Mouse (Mus musculus) mouse trophoblast stem cell (cell line): ENCODE data around the gene Tbc1d9b.

Experiments
- in situ Hi-C, 2 experiments: fragments of 300-500 bp; cut with MseI, MboI; formaldehyde crosslinking; loops; 2 replicates in 1 of 2; 3 replicates in 1 of 2; pipeline ENCODE4 v1.15.1; 2025

The Tbc1d9b gene

GRCm38 (mm10) chr11:50207344-50207743 is 76.1 kb downstream of the Tbc1d9b start:
- in situ Hi-C loops, result no loop called here

- in situ Hi-C loops, result no loop called here
Measured at GRCm38 (mm10) chr11:50208039-50208438, 76.8 kb downstream of the Tbc1d9b start.

GRCm38 (mm10) chr11:50210101-50210504 is 78.9 kb downstream of the Tbc1d9b start:
- in situ Hi-C loops, result no loop called here

GRCm38 (mm10) chr11:50210505-50211151 is 79.4 kb downstream of the Tbc1d9b start, which contains the start of the genes Sqstm1 and Mgat4b:
TSS of gene Sqstm1 (minus strand) at chr11:50210827.
TSS of gene Mgat4b (plus strand) at chr11:50210890.
- in situ Hi-C loops, result no loop called here

- in situ Hi-C loops, result no loop called here
Measured at GRCm38 (mm10) chr11:50211322-50212059, 80.3 kb downstream of the Tbc1d9b start.

GRCm38 (mm10) chr11:50212060-50212739 is 81.0 kb downstream of the Tbc1d9b start:
- in situ Hi-C loops, result no loop called here

GRCm38 (mm10) chr11:50212848-50213758 is 81.9 kb downstream of the Tbc1d9b start:
- in situ Hi-C loops, result no loop called here

- in situ Hi-C loops, result no loop called here
Measured at GRCm38 (mm10) chr11:50214631-50215030, 83.4 kb downstream of the Tbc1d9b start.

- in situ Hi-C loops, result no loop called here
Measured at GRCm38 (mm10) chr11:50215633-50216032, 84.4 kb downstream of the Tbc1d9b start.

GRCm38 (mm10) chr11:50216724-50217366 is 85.6 kb downstream of the Tbc1d9b start:
- in situ Hi-C loops, result no loop called here

GRCm38 (mm10) chr11:50217811-50218210 is 86.6 kb downstream of the Tbc1d9b start:
- in situ Hi-C loops, result no loop called here

- in situ Hi-C loops, result no loop called here
Measured at GRCm38 (mm10) chr11:50219833-50220232, 88.6 kb downstream of the Tbc1d9b start.
